Mouse (Mus musculus) cerebellum, adult 9-11 months (tissue): ENCODE data around the gene Cbr1.

Experiments used
- DNase-seq: peaks from one replicate; pipeline ENCODE4 v3.0.0; 2022

Gene Cbr1

DNA sequence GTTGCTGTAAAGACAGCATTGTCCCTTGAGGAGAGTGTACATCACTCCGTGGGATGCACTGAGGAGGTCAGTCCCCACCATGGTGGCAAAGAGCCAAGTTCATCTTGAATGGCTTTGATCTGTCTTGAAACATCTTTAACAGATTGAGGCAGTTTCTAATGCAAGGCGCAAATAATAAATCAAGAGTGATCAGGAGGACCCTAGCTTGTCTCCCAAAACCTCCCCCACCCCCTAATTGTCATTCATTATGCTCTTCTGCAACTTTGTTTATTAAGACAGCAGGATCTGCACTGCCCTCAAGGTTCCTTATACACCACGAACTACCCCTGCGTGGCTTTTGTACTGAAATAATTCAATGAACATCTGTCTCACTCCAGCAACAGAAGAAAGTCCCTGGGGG is at the start of gene Cbr1:
TSS of gene Cbr1 (plus strand) at position 301 of the 400 bp plus-strand sequence.
- no peak for DNase-seq

DNA sequence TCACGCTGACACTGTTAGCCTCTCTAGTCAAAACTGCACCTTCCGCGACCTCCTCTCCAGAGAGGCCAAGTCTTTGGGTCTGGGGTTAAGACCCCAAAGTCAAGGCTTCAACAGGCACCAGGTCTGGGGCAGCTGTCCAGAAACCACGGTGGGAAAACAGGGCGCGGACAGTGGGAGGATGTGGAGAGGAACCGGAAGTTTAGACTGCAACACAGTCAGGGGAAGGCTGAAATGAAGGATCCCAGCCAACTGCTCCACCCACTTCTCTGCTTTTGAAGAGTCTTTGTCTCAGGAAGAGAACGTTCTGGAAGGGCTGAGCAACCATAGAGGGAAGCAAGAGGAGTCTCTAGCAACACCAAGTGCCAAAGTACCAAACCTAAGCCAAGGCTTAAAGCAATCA is 48.0 kb upstream of the Cbr1 start:
- no peak for DNase-seq

DNA sequence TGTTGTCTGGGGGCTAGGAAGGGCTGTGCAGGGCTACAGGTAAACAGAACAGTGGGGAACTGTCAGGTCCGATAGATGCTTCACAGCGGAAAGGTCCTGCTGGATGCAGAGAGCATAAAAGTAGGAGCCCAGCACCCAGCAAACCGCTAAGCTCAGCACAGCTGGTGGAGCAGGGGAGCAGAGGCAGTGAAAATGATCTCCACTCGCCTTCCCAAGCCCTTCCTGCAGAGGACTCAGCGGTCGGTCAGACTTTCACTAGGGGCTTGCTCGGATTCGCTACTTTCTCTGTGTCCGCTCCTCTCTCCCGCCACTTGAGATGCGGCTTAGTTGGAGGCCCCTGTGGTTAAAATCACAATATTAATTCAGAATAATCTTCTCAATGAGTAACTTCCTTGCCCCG is 47.2 kb upstream of the Cbr1 start:
- no peak for DNase-seq

DNA sequence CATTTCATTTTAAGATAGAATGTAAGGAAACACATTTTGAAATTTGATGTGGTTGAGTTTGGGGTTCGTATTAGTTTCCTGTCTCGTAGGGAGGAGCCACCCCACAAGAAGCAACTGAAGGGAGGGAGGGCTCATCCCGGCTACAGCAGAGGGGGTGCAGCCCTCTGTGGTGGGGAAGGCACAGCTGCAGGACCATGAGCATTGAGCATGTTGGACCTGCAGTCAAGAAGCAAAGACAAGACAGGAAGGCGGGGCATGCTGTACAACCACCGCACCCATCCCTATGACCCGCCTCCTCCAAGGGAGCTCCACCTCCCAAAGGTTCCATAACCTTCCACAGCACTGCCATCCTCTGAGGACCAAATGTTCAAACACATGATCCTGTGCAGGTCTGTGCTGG is 33.3 kb upstream of the Cbr1 start:
- DNase-seq, result no peak

DNA sequence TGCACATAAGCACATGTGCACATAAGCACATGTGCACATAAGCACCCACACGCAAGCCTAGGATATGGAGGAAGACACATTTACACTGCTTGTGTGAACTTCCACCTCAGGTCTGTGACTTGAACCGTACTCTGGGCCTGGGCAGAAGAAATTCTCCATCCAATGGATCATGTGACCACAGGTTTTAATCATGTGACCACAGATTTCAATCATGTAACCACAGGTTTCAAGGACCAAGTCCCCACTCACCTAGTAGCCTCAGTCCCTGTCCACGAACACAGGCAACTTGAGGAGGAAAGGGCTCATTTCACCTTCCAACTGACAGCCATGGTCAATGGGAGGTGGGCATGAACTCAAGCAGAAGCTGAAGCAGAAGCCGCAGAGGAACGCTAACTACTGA is 32.2 kb upstream of the Cbr1 start:
- no peak for DNase-seq

DNA sequence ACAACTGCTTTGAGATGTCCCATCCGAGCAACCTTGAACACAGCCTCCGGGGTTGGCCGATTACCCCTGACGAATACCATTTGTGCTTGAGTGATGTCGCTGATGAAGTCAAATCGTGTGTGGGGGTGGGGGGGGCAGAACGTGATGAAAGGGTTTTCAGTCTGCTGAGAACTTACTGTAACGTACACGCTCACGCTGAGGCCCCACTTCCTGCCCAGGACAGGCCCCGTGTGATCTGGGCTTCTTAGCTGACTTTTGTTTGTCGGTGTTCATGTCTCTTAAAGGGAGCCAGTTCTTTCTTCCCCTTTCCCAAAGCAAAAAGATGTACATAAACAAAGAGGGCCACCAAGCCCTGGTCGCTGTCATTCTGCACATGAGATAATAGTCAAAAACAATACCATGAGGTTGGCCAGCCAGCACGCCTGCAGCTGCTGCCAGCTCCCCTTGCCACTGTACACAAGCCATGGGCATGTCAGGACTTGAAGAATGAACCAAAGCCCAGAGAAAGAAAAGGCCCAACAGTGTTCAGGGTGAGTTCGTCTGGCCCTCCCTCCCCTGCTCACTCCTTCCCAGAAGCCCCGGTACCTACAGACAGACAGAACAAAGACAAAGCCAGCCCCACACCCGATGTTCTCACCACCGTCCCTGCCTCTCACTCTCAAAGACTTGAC is 31.0 kb upstream of the Cbr1 start:
- DNase-seq, result no peak

DNA sequence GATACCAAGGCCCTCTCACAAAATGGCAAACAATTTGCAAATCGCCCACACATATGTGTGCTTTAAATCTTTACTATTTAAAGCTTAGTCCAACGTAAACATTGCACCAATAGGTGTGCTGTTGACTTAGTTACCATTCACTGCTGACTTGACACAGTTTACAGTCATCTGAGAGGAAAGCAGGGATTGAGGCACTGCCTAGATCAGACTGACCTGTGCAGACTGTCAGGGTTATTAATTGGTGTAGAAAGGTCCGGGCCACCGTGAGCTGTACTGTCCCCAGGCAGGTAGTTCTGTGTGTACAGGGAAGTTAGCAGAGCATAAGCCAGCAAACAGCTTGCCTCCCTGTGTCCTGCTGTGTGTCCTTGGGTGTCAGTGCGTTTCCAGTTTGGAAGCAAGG is 30.1 kb upstream of the Cbr1 start:
- no peak for DNase-seq

DNA sequence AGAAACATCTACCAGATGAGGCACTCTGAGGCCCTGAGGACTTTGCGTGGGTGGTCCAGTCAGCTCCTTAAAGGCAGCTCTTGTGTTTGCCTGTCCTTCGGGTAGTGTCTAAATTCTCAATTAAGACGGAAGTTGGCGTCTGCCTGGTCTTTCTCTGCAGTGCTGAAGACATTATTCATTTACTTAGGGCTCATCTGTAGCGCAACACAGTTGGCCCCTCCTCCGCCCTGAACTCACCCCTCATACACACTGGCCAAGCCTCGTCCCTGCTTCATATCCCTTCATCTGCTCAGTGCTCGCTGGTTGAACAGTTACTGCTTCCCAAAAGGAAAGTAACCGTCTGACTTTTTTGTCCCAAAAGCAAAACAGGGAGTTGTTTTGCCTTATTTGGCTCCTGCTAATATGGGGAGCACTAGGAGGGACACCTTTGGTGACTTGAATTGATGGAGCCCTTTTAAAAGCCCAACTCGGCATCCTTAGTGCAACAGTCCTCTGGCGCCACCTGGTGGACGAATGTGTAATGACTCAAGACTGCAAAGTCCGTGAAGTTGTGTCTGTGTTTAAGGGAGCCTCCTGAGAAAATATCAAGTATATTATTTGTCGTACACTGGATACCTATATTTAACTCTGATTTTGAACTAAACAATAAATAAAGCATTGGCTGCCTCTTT is 29.1 kb upstream of the Cbr1 start:
- DNase-seq, result peak; percentile 61

DNA sequence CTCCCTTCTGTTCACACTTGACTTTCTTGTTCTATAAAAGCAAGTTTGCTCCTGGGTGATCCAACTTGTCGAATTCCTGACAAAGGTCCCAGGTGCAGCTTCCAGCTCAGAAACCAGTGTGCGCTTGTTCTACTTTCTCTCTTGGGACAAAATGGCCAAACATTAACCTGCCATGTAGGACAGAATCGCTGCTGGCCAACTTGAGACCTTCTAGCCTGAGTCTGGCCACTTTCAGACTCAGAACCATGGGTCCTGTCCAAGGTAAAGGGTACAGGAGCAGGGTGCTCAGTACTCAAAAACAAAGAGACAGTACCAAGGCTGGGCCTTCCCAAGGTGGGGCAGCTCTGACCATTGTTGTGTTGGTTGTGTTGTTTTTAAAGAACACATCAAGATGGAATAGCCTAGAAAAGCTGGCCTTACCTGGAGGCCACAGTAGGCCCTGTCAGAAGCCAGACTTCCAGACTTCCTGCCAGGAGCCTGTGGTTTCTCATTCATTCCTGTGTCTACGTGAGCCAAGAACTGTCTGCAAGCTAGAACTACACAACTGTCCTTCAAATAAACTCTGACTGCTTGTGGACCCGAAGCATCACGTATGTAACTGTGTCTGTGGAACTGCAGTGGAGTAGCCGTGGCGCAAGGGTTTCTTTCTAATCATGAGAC is 27.2 kb upstream of the Cbr1 start:
- no peak for DNase-seq

DNA sequence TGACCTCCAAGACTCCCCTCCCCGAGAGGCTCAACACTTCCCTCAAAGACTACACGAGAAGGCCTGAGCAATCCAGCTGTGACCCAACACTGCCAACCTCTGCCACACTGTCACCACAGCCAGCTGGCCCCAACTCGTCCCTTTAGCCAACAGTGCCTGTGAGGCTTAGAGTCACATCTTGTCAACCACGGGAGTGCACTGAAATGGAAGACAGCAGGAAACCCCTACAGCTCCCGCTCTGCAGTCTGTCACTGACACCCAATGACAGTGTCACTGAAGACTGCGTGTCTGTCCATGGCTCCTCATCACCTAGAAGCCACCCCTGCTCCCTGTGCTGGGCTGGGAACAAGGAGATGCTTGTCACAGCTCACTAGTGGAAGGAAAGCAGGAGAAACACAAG is 24.5 kb upstream of the Cbr1 start:
- DNase-seq, result no peak

DNA sequence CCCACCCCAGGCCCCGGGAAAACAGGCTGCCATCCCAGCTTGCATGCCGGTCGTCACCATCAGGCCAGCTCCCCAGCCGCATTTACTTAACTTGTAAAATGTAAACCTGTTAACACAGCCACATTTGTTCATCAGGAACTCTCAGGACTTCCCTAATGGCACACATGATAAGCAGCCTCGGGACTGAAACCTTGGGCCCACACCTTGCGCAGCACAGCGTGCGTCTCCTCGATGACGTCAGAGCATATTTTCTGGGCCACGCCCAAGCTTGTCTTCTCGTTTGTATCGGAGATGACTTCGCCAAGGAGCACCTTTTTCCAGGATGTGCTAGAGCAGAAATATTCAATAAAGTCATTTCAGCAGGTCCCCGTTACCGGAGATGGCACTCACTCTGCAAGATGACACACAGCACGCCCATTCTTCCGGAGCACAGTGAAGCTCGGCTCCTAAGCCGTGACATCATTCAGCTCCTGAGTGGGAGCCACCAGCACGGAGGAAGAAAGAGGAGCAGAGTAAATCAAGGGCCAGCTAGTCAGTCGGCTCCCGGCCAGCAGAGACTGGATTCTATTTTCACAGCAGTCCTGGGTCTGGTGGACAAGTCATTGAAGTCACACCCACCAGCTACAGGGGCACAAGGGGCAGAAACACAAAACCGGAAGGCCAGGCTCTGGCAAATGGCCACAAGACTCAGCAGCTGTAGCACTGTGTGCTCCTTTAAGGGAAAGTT is 20.5 kb upstream of the Cbr1 start:
- no peak for DNase-seq

DNA sequence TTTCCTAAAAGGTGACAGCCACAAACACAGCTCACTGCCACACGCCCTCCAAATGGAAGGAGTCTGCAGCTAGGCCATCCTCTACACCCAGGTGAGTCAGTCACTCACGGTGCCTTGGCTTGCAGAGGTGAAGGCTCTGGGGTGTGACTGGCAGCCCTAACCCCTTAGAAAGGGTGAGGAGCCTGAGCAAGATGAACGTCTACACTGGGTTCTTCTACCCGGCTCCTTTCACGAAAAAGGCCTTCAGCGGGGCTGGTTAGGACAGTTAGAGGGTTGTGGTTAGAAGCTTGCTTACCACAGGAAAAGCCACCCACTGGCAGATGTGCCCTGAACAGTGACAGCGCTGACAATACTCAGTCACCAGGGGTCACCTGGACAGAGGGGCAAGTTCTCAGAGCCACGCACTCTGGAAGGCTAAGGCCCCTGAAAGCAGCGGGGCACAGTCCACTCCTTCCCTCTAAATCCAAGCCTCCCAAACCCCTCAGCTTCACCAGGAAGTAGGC is 19.9 kb upstream of the Cbr1 start:
- DNase-seq, result no peak

DNA sequence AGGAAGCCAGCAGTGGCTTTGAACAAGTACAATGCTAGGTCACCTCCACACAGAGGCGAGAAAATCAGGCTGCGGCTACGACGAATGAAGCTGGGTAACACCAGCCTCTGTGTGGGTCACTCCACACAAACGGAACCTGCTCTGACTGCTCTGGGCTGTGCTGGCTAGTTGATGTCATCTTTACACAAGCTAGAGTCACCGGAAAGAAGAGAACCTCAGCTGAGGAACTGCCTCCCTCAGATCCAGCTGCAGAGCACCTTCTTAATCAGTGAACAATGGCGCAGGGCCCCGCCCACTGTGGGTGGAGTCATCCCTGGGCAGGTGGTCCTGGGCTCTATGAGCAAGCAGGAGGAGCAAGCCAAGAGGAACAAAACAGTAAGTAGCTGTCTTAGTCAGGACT is 19.3 kb upstream of the Cbr1 start:
- no peak for DNase-seq

DNA sequence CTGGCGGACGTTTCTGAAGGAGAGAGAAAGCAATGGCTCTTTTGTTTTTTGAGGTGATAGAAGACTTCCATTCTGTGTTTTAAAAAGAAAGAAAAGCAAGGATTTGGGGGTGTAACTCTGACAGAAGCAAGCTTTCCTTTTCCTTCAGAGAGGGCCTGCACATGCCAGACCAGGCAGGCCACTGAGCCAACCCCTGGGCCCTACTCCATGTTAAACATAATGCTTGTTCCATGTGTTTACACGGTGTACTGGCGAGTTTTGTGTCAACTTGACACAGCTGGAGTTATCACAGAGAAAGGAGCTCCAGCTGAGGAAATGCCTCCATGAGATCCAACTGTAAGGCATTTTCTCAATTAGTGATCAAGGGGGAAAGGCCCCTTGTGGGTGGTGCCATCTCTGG is 17.4 kb upstream of the Cbr1 start:
- no peak for DNase-seq

DNA sequence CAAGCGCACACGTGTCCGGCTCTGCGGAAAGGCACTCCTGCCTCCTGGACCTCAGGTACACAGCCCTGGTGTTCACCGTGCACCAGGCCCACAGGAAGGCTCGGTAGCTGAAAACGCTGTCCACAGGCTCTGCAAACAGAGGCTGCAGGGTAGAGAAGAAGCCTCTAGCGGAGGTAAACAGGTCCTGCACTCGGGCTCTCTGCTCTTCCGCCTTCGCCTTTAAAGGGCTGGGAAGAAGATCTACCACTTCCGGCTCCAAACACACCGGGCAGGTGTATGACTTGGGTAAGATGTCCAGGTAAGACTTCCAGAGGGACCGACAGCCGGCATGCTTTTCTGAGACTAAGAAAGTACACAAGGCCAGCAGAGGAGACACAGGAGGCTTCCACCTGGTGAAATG is 14.7 kb upstream of the Cbr1 start:
- DNase-seq, result no peak

DNA sequence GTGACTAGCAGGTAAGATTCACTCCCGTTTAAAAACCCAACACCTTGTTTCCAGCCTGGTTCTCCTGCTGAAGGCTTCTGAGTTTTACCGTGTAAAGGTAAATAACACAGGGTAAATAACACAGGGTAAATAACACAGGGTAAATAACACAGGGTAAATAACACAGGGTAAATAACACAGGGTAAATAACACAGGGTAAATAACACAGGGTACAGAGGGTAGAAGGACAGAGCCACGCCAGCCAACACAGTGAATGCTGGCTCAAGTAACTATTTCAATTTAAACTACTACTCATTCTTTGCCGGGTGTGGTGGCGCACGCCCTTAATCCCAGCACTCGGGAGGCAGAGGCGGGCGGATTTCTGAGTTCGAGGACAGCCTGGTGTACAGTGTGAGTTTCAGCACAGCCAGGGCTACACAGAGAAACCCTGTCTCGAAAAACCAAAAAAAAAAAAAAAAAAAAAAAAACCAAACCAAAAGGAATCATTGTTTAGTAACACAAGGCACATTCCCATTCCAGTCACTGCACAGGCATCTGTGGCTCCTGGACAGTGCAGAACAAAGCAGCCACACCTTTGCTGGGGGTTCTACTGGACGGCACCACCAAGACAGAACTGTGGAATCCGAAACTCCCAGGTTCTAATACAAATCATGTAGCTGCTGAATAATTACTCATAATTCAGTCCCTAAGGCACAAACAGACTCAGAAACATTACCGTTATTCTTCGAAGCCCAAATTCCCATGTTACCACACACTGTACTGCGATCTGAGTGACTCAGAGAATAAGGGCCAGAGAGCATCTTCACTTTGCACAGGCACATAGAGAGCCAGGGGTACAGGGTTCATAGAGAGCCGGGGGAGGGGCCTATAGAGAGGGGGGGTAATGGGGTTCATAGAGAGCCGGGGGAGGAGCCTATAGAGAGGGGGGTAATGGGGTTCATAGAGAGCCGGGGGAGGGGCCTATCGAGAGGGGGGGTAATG is 13.9 kb upstream of the Cbr1 start:
- no peak for DNase-seq

DNA sequence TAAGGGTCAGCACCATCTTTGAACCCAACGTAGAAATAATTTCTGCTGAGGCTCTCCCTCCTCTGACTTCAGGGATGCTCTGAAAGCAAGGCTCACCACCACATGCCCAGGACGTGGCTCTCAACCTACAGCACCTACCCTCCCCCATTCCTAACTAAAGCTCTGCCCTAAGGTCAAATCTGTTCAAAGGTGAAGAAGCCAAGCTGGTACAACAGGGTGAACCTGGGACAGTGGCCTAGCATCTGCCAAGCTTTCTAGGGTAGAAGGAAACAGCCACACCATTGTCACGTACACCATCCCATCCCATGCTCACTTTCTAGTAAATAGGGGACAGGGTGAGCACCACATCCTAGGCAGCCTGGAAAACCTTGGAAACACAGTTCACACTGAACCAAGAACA is 12.9 kb upstream of the Cbr1 start:
- no peak for DNase-seq

DNA sequence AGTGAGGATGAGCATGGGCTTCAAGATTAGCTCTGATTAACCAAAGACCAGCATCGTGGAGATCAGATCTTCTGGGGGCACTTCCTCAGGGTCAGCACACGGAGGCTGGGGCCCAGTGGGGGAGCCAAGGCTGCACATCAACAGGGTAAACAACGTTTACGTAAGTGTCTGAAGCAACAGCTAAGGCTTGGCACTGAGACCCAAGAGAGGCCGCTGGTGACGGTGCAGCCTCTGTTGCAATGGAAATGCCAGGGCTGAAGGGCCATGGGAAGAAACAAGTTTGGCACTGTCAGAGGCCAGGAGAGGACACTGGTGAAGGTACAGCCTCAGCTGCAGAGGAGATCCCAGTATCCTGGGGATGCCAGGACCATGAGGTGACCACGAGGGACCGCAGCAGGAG is 12.2 kb upstream of the Cbr1 start:
- no peak for DNase-seq

DNA sequence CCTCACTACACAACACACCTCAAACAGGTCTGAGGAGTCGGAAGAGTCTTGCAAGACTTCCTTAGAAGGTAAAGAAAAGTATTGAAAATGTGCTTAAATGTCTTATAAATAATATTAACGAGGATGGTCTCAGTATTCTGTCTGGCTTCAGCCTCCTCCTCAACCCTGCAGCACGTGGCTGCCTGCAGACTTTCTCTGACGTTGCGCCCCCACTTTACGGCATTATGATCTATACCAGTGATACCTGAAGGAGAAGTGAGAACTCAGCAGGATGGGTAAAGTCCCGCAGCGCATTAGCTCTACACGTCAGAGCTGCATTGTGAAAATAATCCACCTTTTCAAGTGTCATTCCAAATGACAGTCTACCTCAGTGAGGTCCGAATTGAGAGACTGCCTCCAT is 11.2 kb upstream of the Cbr1 start:
- DNase-seq, result no peak

DNA sequence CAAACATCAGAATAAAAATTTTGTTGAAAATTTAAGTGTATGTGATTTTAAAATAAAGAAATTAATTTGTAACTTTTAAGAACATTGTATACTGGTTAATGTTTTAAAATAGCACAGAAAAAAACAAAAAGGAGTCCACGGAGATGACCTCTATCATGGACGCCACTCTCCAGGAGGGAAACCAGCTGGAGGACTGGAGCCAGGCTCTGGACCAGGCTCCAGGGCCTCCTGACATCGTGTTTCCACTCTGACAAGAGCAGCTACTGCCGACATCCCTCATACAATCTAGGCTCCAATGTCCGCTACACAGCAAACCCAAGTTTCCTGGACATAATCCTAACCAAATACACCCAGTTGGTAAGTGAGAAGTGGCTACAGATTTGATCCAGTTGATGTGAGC is 9.9 kb upstream of the Cbr1 start:
- no peak for DNase-seq

DNA sequence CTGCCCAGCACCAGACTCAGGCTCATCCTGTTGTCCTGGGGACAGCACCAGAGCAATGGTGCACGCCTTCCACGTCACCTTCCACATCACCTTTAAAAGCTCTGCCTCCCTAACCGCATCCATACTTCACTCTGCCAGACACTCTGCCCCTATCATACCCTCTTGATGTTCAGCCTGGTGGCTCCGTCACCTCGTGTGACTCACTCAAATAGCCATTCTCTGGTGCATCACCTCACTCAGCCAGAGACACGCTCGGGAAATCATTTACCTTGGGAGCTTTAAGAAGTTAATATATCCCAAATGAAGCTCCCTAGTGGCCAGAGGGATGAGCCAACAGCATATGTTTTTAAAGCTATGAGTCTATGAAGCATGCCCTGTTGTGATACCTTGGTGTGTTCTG is 8.8 kb upstream of the Cbr1 start:
- DNase-seq, result no peak

DNA sequence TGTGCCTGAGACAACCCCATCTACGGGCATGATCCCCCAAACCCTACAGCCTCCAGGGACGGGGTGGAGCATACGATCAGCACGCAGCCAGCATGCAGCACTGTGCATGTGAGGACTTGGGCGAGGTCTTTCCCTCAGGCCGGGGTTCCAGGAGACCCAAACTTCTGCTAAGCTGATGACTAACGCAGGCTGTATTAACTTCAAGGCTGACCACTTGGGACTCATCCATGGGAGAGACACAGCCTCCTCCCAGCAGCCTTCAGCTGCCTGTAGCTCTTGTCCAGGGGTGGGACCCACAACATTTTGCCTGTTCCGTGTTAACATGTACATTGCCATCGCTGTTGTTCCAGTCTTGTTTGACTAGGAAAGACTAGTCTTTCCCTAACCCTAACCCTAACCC is 8.1 kb upstream of the Cbr1 start:
- no peak for DNase-seq
